Mouse (Mus musculus) testis, adult 2 months (tissue): ENCODE measurements around the gene Ovch2.

ENCODE experiments used
- CTCF ChIP-seq: fragments of 200-500 bp; IDR thresholded peaks from 2 replicates; pipeline ENCODE4 v1.5.1; 2012; ENCODE audit warnings: low read depth, mild to moderate bottlenecking, inconsistent platforms, low read length, moderate library complexity; ENCODE audit not compliant: control insufficient read depth, insufficient read depth, insufficient replicate concordance
- POLR2A ChIP-seq: fragments of 200-500 bp; IDR thresholded peaks from 2 replicates; pipeline ENCODE4 v1.6.1; 2012; ENCODE audit warnings: low read depth, mild to moderate bottlenecking, inconsistent platforms, low read length, moderate library complexity; ENCODE audit not compliant: control insufficient read depth

DNA sequence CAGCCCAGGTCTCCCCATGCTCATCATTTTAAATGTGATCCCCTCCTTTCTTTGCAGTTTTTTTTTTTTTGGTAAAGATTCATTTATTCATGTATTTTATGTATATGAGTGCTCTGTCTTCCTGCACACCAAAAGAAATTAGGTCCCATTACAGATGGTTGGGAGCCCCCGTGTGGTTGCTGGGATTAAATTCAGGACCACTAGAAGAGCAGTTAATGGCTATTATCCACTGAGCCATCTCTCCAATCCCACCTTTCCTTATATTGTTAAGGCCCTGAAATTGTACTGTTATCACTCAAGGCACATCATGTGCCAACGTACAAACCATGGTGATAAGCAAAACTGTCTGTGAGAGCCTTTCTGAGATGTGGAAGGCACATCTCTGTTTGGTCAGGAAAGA, 62.3 kb downstream of the Ovch2 start:
- TF ChIP-seq POLR2A = no peak
- no peak for TF ChIP-seq CTCF
